ENCODE assay signal across 15 mouse cellular contexts in genomic region chr1:153547555-153547954, GRCm38 (mm10).
"Had no signal": no experiment of that assay in that cellular context is flagged by ENCODE, and none has a peak within 500 bp of the region (broad histone marks: within the 10 kb centered on the region; RNA-seq: fewer than 3 reads in every experiment).

No protein-coding gene starts in this region.

- ATAC-seq: inflammation-experienced regulatory T-cells, adult 6 months; liver, postnatal 0 days; lung, postnatal 0 days; midbrain, embryonic 13.5 days had no signal

- DNase-seq: kidney, adult 18-20 months; kidney, postnatal 25 days; layer of hippocampus, adult 9-11 months; left cerebral cortex, postnatal 4 days; liver, postnatal 0 days; lung, embryonic 14.5 days; right cerebral cortex, adult 18-20 months; right cerebral cortex, postnatal 14 days; right cerebral cortex, postnatal 4 days; thymus, adult 2 months; thymus, postnatal 14 days; thymus, postnatal 4 days had no signal
